ENCODE assay signal across 9 mouse cellular contexts in the genomic region with DNA sequence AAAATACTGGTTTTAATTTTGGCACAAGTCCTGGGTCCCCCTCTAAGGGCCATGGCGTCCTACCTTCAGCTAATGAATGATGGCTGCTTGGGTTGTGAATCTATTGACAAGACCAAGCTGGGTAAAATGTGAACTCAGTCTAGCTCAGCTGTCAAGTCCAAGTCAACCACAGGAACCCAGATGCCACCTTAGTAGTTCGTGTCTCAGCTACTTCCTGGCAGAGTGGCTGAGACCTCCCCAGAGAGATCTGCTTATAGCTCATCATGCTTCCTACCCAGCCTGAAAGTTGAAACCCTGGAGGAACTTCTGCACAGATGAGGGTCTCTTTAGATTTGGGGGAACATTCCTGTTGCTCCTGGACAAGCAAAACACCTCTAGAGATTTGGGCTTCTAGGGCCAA. TPM values are rescaled to one million over a fixed set of nuclear protein-coding genes. Genes with fewer than 3 reads are reported as not detected.
DNase-seq lines count a peak whose midpoint lies in the region; ATAC-seq and TF ChIP-seq lines count a peak whose summit lies in the region.
"Had no signal": no experiment of that assay in that cellular context is flagged by ENCODE, and none has a peak within 500 bp of the region (broad histone marks: within the 10 kb centered on the region; RNA-seq: fewer than 3 reads in every experiment).

No protein-coding gene starts in this region.

- peaks cover 61% of the 10 kb centered on the region for H3K4me1 ChIP-seq in kidney, embryonic 15.5 days
- peaks cover 5% of the 10 kb centered on the region; the same call in 1 of the 2 replicates for H3K4me1 ChIP-seq in embryonic facial prominence, embryonic 11.5 days (ENCODE audit: control insufficient read depth, insufficient read depth, low read length)
- peaks cover 68% of the 10 kb centered on the region for H3K4me1 ChIP-seq in hindbrain, embryonic 13.5 days (replicated peaks)
- peaks cover 78% of the 10 kb centered on the region for H3K4me1 ChIP-seq in neural tube, embryonic 13.5 days (replicated peaks)
- H3K4me1 ChIP-seq in liver, postnatal 0 days (ENCODE audit: insufficient read depth), result peaks cover 39% of the 10 kb centered on the region

- H3K9me3 ChIP-seq in kidney, embryonic 15.5 days (replicated peaks), result no peaks in the 10 kb centered on the region
- H3K9me3 ChIP-seq in embryonic facial prominence, embryonic 11.5 days (replicated peaks; ENCODE audit: control insufficient read depth, low read length), result no peaks in the 10 kb centered on the region
- no peaks in the 10 kb centered on the region for H3K9me3 ChIP-seq in hindbrain, embryonic 13.5 days
- no peaks in the 10 kb centered on the region for H3K9me3 ChIP-seq in neural tube, embryonic 13.5 days
- H3K9me3 ChIP-seq in liver, postnatal 0 days (ENCODE audit: low read length), result no peaks in the 10 kb centered on the region

- H3K27ac ChIP-seq in kidney, embryonic 15.5 days, result no peak overlapping the region
- no peak overlapping the region for H3K27ac ChIP-seq in embryonic facial prominence, embryonic 11.5 days (replicated peaks; ENCODE audit: low read depth, low read length)
- H3K27ac ChIP-seq in hindbrain, embryonic 13.5 days, result no peak overlapping the region
- peak overlapping the region; percentile 95 for H3K27ac ChIP-seq in neural tube, embryonic 13.5 days (replicated peaks)
- H3K27ac ChIP-seq in liver, postnatal 0 days (ENCODE audit: low read depth), result no peak overlapping the region

- no peak for TF ChIP-seq CTCF in liver, postnatal 0 days (IDR thresholded peaks at IDR 0.05; ENCODE audit: low read depth)

- H3K9ac ChIP-seq in kidney, embryonic 15.5 days, result no peak overlapping the region
- no peak overlapping the region for H3K9ac ChIP-seq in embryonic facial prominence, embryonic 11.5 days (replicated peaks; ENCODE audit: low read length)
- H3K9ac ChIP-seq in hindbrain, embryonic 13.5 days, result peak overlapping the region; percentile 65
- peak overlapping the region; percentile 78 for H3K9ac ChIP-seq in neural tube, embryonic 13.5 days
- no peak overlapping the region for H3K9ac ChIP-seq in liver, postnatal 0 days (replicated peaks)

- peaks cover 62% of the 10 kb centered on the region for H3K27me3 ChIP-seq in kidney, embryonic 15.5 days
- peaks cover 49% of the 10 kb centered on the region for H3K27me3 ChIP-seq in embryonic facial prominence, embryonic 11.5 days (ENCODE audit: control insufficient read depth, insufficient read depth, low read length)
- H3K27me3 ChIP-seq in hindbrain, embryonic 13.5 days, result 0 out of 2 replicates have a peak, but pooled peaks cover 5% of the 10 kb centered on the region
- H3K27me3 ChIP-seq in neural tube, embryonic 13.5 days, result no peaks in the 10 kb centered on the region
- peaks cover 55% of the 10 kb centered on the region for H3K27me3 ChIP-seq in liver, postnatal 0 days (ENCODE audit: insufficient read depth, low read length)

- no peak for ATAC-seq in kidney, embryonic 15.5 days (replicated peaks; ENCODE audit: low FRiP score)
- ATAC-seq in embryonic facial prominence, embryonic 11.5 days (replicated peaks; ENCODE audit: insufficient number of reproducible peaks, low FRiP score, low TSS enrichment, low read depth), result no peak
- no peak for ATAC-seq in hindbrain, embryonic 13.5 days (ENCODE audit: low FRiP score)
- ATAC-seq in neural tube, embryonic 13.5 days (ENCODE audit: low read depth), result no peak
- ATAC-seq in liver, postnatal 0 days, result no peak

- no peak for DNase-seq in kidney, adult 11 months
- DNase-seq in embryonic facial prominence, embryonic 11.5 days (ENCODE audit: low spot score), result no peak
- no peak for DNase-seq in layer of hippocampus, adult 9-11 months
- DNase-seq in liver, postnatal 0 days, result no peak
- DNase-seq in c-Kit-positive CD71-positive TER-119-positive erythroid progenitor cells, embryonic 14.5 days (ENCODE audit: low spot score), result no peak

- TF ChIP-seq EP300 in liver, postnatal 0 days (IDR thresholded peaks at IDR 0.05; ENCODE audit: low read depth), result no peak

- H3K4me2 ChIP-seq in kidney, embryonic 15.5 days, result peak overlapping the region; percentile 92
- H3K4me2 ChIP-seq in embryonic facial prominence, embryonic 11.5 days (ENCODE audit: low read depth, low read length), result peak overlapping the region; percentile 19; the same call in 1 of the 2 replicates
- H3K4me2 ChIP-seq in hindbrain, embryonic 13.5 days, result peak overlapping the region; percentile 78
- H3K4me2 ChIP-seq in neural tube, embryonic 13.5 days, result peak overlapping the region; percentile 79
- H3K4me2 ChIP-seq in liver, postnatal 0 days (ENCODE audit: low read depth, low read length), result no peak overlapping the region; the same call in 1 of the 2 replicates

- 55% methylated on average over 2 of the region's 2 CpGs for WGBS in kidney, embryonic 15.5 days
- 57% methylated on average over 2 of the region's 2 CpGs for WGBS in embryonic facial prominence, embryonic 11.5 days
- 34% methylated on average over 2 of the region's 2 CpGs for whole genome bisulfite sequencing in hindbrain, embryonic 13.5 days
- WGBS in neural tube, embryonic 13.5 days, result 46% methylated on average over 2 of the region's 2 CpGs
- WGBS in liver, postnatal 0 days (ENCODE audit: insufficient replicate concordance), result 62% methylated on average over 2 of the region's 2 CpGs

- H3K36me3 ChIP-seq in kidney, embryonic 15.5 days, result no peaks in the 10 kb centered on the region
- H3K36me3 ChIP-seq in embryonic facial prominence, embryonic 11.5 days (replicated peaks; ENCODE audit: control insufficient read depth, insufficient read depth, low read depth, low read length), result no peaks in the 10 kb centered on the region; the same call in 1 of the 2 replicates
- H3K36me3 ChIP-seq in hindbrain, embryonic 13.5 days, result no peaks in the 10 kb centered on the region
- no peaks in the 10 kb centered on the region for H3K36me3 ChIP-seq in neural tube, embryonic 13.5 days
- no peaks in the 10 kb centered on the region for H3K36me3 ChIP-seq in liver, postnatal 0 days (replicated peaks; ENCODE audit: insufficient read depth, low read length)

- peak overlapping the region; percentile 67 for H3K4me3 ChIP-seq in kidney, embryonic 15.5 days (replicated peaks)
- no peak overlapping the region; the same call in 1 of the 2 replicates for H3K4me3 ChIP-seq in embryonic facial prominence, embryonic 11.5 days (ENCODE audit: low read depth, low read length)
- H3K4me3 ChIP-seq in hindbrain, embryonic 13.5 days, result peak overlapping the region; percentile 78
- peak overlapping the region; percentile 69 for H3K4me3 ChIP-seq in neural tube, embryonic 13.5 days
- no peak overlapping the region for H3K4me3 ChIP-seq in liver, postnatal 0 days (ENCODE audit: low read depth, low read length)

RNA-seq across cellular contexts. Expression of a gene that starts 2.8 kb away (rescaled TPM):
- 21.8 and 23.7 TPM in 2 replicates for polyA plus RNA-seq in kidney, embryonic 15.5 days (2015; fragmentation: Nextera tagmentation; extraction: Ambion mirVana)
- polyA plus RNA-seq in embryonic facial prominence, embryonic 11.5 days (2014; fragmentation: Nextera tagmentation; extraction: Ambion mirVana), result 16.8 and 17.0 TPM in 2 replicates
- polyA plus RNA-seq in hindbrain, embryonic 13.5 days (2015; fragmentation: Nextera tagmentation; extraction: Ambion mirVana), result 21.4 and 24.6 TPM in 2 replicates
- polyA plus RNA-seq in neural tube, embryonic 13.5 days (2015; fragmentation: Nextera tagmentation; extraction: Ambion mirVana), result 25.5 and 27.9 TPM in 2 replicates
- polyA plus RNA-seq in liver, postnatal 0 days (2015; fragmentation: Nextera tagmentation; extraction: Ambion mirVana), result 1.3 and 1.7 TPM in 2 replicates

RNA-seq across cellular contexts. Expression of a gene that starts 13.3 kb away (rescaled TPM):
- 11.7 and 14.1 TPM in 2 replicates for polyA plus RNA-seq in kidney, embryonic 15.5 days (2015; fragmentation: Nextera tagmentation; extraction: Ambion mirVana)
- polyA plus RNA-seq in embryonic facial prominence, embryonic 11.5 days (2014; fragmentation: Nextera tagmentation; extraction: Ambion mirVana), result 1.9 and 2.6 TPM in 2 replicates
- polyA plus RNA-seq in hindbrain, embryonic 13.5 days (2015; fragmentation: Nextera tagmentation; extraction: Ambion mirVana), result 1.6 and 1.9 TPM in 2 replicates
- polyA plus RNA-seq in neural tube, embryonic 13.5 days (2015; fragmentation: Nextera tagmentation; extraction: Ambion mirVana), result 1.2 and 1.4 TPM in 2 replicates
- 5.4 and 6.0 TPM in 2 replicates for polyA plus RNA-seq in liver, postnatal 0 days (2015; fragmentation: Nextera tagmentation; extraction: Ambion mirVana)

RNA-seq across cellular contexts. Expression of a gene that starts 28.0 kb away (rescaled TPM):
- polyA plus RNA-seq in kidney, embryonic 15.5 days (2015; fragmentation: Nextera tagmentation; extraction: Ambion mirVana), result 114 and 124 TPM in 2 replicates
- 90.5 and 92.2 TPM in 2 replicates for polyA plus RNA-seq in embryonic facial prominence, embryonic 11.5 days (2014; fragmentation: Nextera tagmentation; extraction: Ambion mirVana)
- polyA plus RNA-seq in hindbrain, embryonic 13.5 days (2015; fragmentation: Nextera tagmentation; extraction: Ambion mirVana), result 98.3 and 104 TPM in 2 replicates
- 95.1 and 99.9 TPM in 2 replicates for polyA plus RNA-seq in neural tube, embryonic 13.5 days (2015; fragmentation: Nextera tagmentation; extraction: Ambion mirVana)
- 19.3 and 22.3 TPM in 2 replicates for polyA plus RNA-seq in liver, postnatal 0 days (2015; fragmentation: Nextera tagmentation; extraction: Ambion mirVana)

RNA-seq across cellular contexts. Expression of a gene that starts 31.1 kb away (rescaled TPM):
- polyA plus RNA-seq in kidney, embryonic 15.5 days (2015; fragmentation: Nextera tagmentation; extraction: Ambion mirVana), result 0.23 and 0.55 TPM in 2 replicates
- not detected in 2 replicates for polyA plus RNA-seq in embryonic facial prominence, embryonic 11.5 days (2014; fragmentation: Nextera tagmentation; extraction: Ambion mirVana)
- not detected in 2 replicates for polyA plus RNA-seq in hindbrain, embryonic 13.5 days (2015; fragmentation: Nextera tagmentation; extraction: Ambion mirVana)
- polyA plus RNA-seq in neural tube, embryonic 13.5 days (2015; fragmentation: Nextera tagmentation; extraction: Ambion mirVana), result 0.15 TPM in 1 of 2 replicates, not detected in the other
- not detected in 2 replicates for polyA plus RNA-seq in liver, postnatal 0 days (2015; fragmentation: Nextera tagmentation; extraction: Ambion mirVana)
- polyA plus RNA-seq: liver, embryonic 16.5 days had no signal

RNA-seq across cellular contexts. Expression of a gene that starts 35.2 kb away (rescaled TPM):
- polyA plus RNA-seq in kidney, embryonic 15.5 days (2015; fragmentation: Nextera tagmentation; extraction: Ambion mirVana), result 1.4 and 1.9 TPM in 2 replicates
- polyA plus RNA-seq in embryonic facial prominence, embryonic 11.5 days (2014; fragmentation: Nextera tagmentation; extraction: Ambion mirVana), result 1.4 TPM in 1 of 2 replicates, not detected in the other
- polyA plus RNA-seq in hindbrain, embryonic 13.5 days (2015; fragmentation: Nextera tagmentation; extraction: Ambion mirVana), result 0.40 and 1.3 TPM in 2 replicates
- 0.89 TPM in 1 of 2 replicates, not detected in the other for polyA plus RNA-seq in neural tube, embryonic 13.5 days (2015; fragmentation: Nextera tagmentation; extraction: Ambion mirVana)
- not detected in 2 replicates for polyA plus RNA-seq in liver, postnatal 0 days (2015; fragmentation: Nextera tagmentation; extraction: Ambion mirVana)
- polyA plus RNA-seq: liver, embryonic 16.5 days had no signal

Comparison
In these comparisons a context has a peak if more than half of its experiments do, and no peak if none do; other contexts are left out.
1. H3K4me3 ChIP-seq: peak in kidney, embryonic 15.5 days (single experiment), hindbrain, embryonic 13.5 days (single experiment) and neural tube, embryonic 13.5 days (single experiment); none in embryonic facial prominence, embryonic 11.5 days (single experiment) and liver, postnatal 0 days (single experiment).
2. H3K9ac ChIP-seq: peak in hindbrain, embryonic 13.5 days (single experiment) and neural tube, embryonic 13.5 days (single experiment); none in kidney, embryonic 15.5 days (single experiment), embryonic facial prominence, embryonic 11.5 days (single experiment) and liver, postnatal 0 days (single experiment).